Mouse (Mus musculus): ENCODE measurements around the gene Alx1. TPM values are rescaled to one million over a fixed set of nuclear protein-coding genes. Genes with fewer than 3 reads are reported as not detected.

Gene Alx1
- not detected for total RNA-seq (2021)
- long read RNA-seq, experiment 1 = 0 reads
- long read RNA-seq, experiment 2 = 0 reads

- no peak for DNase-seq
Observed at GRCm38 (mm10) chr10:103029730-103030490, at the start of gene Alx1. TSS of gene Alx1 (minus strand) at chr10:103030215.

- DNase-seq = no peak
Observed at GRCm38 (mm10) chr10:103049593-103049992, 19.6 kb upstream of the Alx1 start.

- no peak for DNase-seq
Observed at GRCm38 (mm10) chr10:103046623-103047022, 16.6 kb upstream of the Alx1 start.

- DNase-seq = no peak
Observed at GRCm38 (mm10) chr10:103045019-103045418, 15.0 kb upstream of the Alx1 start.

- DNase-seq = no peak
Observed at GRCm38 (mm10) chr10:103035002-103035640, 5.1 kb upstream of the Alx1 start.

- no peak for DNase-seq
Observed at GRCm38 (mm10) chr10:103030931-103031330, 916 bp upstream of the Alx1 start.

GRCm38 (mm10) chr10:103029132-103029729 is 784 bp downstream of the Alx1 start:
- no peak for DNase-seq

- DNase-seq = no peak
Observed at GRCm38 (mm10) chr10:103028253-103029131, 1.5 kb downstream of the Alx1 start.

- no peak for DNase-seq
Observed at GRCm38 (mm10) chr10:103027931-103028252, 2.1 kb downstream of the Alx1 start.

GRCm38 (mm10) chr10:103027226-103027930 is 2.6 kb downstream of the Alx1 start:
- no peak for DNase-seq

GRCm38 (mm10) chr10:103026636-103027225 is 3.3 kb downstream of the Alx1 start:
- no peak for DNase-seq

GRCm38 (mm10) chr10:103002556-103002955 is 27.5 kb downstream of the Alx1 start:
- no peak for DNase-seq

GRCm38 (mm10) chr10:103000902-103001301 is 29.1 kb downstream of the Alx1 start:
- DNase-seq = no peak

GRCm38 (mm10) chr10:102999584-102999983 is 30.4 kb downstream of the Alx1 start:
- no peak for DNase-seq

GRCm38 (mm10) chr10:102975106-102975505 is 54.9 kb downstream of the Alx1 start:
- DNase-seq = no peak

GRCm38 (mm10) chr10:102959602-102960001 is 70.4 kb downstream of the Alx1 start:
- no peak for DNase-seq

Other genes with a start within 250 kb of the Alx1 start
- not detected for gene Lrriq1, start 206.1 kb upstream of the Alx1 start, total RNA-seq (2021)

Measured in gastrocnemius, postnatal 25 days (tissue).